Mouse (Mus musculus) inflammation-experienced regulatory T-cells, adult 16 weeks (primary cell): ENCODE results near the gene Atf6. TPM values are rescaled to one million over a fixed set of nuclear protein-coding genes. Genes with fewer than 3 reads are reported as not detected.

ENCODE experiments used
- polyA plus RNA-seq: library from polyadenylated mRNA; unstranded; fragments of 100-300 nt; shearing (Covaris generic); gene quantifications from one replicate; pipeline ENCODE4 v1.2.1, GENCODE M21; 2017

Gene Atf6
- polyA plus RNA-seq: 13.2 TPM

DNA sequence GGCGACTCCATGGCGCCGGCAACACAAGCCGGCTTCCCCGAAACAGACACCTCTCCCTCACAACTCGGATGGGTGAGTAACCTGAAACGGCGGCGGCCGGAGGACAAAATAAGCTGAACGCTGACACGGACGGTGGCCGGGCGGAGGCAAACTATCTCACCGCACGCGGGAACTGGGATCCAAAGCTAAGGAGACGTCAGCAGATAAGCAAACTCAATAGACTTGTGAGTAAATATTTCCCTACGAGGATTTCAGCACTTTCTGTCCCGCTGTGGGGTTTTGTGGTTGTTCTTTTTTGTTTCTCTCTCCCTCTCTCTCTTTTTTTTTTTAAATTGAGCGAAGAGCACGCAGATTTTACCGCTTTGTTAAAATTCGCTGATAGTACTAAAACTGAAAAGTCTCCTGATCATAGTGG is at the start of gene Atf6:
Gene Atf6, minus strand, starts transcription at position 81 of the 415 bp plus-strand sequence.

DNA sequence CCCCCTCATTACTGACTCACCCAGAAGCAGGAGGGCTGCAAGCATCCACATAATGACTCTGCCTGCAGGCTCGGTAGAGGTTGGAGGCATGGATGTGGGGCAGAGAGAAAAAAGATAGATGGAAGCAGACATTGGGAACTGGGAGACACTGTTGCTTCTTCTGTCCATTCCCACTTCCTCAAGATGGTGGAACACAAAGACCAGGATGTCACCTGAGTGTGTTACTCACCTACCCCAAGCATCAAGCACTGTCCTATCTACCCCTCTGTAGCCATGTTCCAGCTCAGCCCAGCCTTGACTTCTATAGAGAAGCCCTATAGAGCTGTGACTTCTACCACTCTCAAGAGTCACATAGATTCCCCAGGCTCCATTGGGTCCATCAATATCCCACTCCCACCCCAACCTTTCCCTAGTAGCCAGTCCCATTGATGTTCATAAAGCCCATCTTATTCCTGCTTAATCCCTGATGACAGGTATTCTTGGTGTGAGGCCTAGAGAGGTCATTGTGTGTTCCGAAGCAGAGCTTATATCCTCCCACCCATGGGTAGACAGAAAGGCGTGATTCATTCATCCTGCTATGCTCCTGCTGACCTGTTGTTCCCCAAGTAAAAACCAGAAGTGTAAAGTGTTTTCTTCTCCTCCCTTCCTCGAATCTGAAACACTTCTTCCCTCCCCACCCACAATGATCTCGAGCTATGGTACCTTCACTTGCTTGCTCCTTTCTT is 45.5 kb upstream of the Atf6 start, which contains the start of gene Fcrlb:
Gene Fcrlb, minus strand, starts transcription at position 51 of the 725 bp plus-strand sequence.

DNA sequence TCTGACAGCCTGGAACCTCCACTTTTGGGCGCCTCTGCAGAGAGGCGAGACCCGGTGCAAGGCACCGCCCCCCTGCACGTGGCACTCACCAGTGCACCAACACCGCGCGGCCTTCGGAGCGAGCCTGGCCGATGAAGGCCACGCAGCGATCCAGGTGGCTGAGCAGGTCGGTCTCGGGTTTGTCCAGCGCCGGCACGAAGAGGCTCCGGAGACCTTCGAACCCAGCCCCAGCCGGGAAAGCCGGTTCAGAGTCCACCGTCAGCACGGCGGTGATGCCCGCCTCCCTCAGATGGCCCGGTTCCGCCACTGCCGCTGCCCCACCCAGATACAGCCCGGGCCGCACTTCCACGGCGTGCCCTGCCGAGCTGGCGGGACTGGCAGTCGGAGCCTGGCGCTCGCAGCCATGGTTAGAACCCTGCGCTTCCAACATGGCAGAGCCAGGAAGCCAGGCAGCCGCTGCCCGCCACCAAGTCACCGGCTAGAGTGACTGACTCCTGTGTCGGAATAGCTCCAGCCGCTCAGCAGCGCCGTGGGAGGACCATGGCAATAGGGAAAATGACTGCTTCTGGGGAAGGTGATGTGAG is 17.5 kb upstream of the Atf6 start, which contains the start of the genes Gm26620 and Dusp12:
Gene Gm26620, plus strand, starts transcription at position 88 of the 584 bp plus-strand sequence.
Gene Dusp12, minus strand, starts transcription at position 563 of the 584 bp plus-strand sequence.

Other genes with a start within 250 kb of the Atf6 start
- gene Olfml2b, start 223.2 kb downstream of the Atf6 start, polyA plus RNA-seq: not detected
- not detected for gene Gm26620, start 17.3 kb upstream of the Atf6 start, polyA plus RNA-seq
- gene Dusp12, start 17.8 kb upstream of the Atf6 start, polyA plus RNA-seq: 39.9 TPM
- gene Fcrlb, start 45.2 kb upstream of the Atf6 start, polyA plus RNA-seq: not detected
- 1.8 TPM for gene Fcrla, start 59.8 kb upstream of the Atf6 start, polyA plus RNA-seq
- 1.5 TPM for gene Fcgr2b, start 108.8 kb upstream of the Atf6 start, polyA plus RNA-seq
- 0.85 TPM for gene Fcgr4, start 151.1 kb upstream of the Atf6 start, polyA plus RNA-seq
- gene Fcgr3, start 197.2 kb upstream of the Atf6 start, polyA plus RNA-seq: 2.1 TPM
- gene Cfap126, start 246.1 kb upstream of the Atf6 start, polyA plus RNA-seq: 2.4 TPM